Mouse (Mus musculus): ENCODE results near the gene Prkci. TPM values are rescaled to one million over a fixed set of nuclear protein-coding genes. Genes with fewer than 3 reads are reported as not detected.

Prkci gene
- polyA plus RNA-seq, 1 experiment: 10.8 TPM

DNA sequence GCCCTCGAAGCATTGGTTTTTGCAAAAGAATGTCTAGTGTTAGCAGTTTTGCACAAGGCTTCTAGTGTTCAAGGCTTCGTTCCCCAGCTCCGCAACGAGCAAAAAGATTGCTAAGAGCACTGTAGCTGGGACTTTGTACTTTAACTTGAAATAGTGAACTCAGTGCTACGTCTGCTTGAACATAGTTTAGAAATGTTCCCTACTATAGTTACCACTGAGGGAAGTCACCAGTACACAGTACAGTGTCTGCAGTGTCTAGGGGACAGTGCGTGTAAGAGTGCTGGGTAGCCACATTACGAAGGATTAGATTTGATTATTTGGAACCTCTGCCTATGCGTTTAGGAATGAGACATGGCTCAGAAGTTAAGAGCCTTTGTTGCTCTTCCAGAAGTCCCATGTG is 32.2 kb downstream of the Prkci start:
- H3K79me2 ChIP-seq (ENCODE audit: control insufficient read depth, insufficient read depth): no peaks in the 10 kb centered on the region
- H3ac ChIP-seq (ENCODE audit: control insufficient read depth, insufficient read length): no peak overlapping the region
- H3K4me2 ChIP-seq (ENCODE audit: low read depth): no peak overlapping the region
- TF ChIP-seq TCF12 (IDR thresholded peaks at IDR 0.05; ENCODE audit: insufficient read depth, poor library complexity, severe bottlenecking) (no peak), E2F4 (IDR thresholded peaks at IDR 0.05; ENCODE audit: insufficient read depth) (no peak), CEBPB (IDR thresholded peaks at IDR 0.05; ENCODE audit: insufficient read depth, poor library complexity, severe bottlenecking) (no peak), REST (IDR thresholded peaks at IDR 0.05; ENCODE audit: insufficient read depth, insufficient read length) (no peak), MYOG (IDR thresholded peaks at IDR 0.05; ENCODE audit: control insufficient read depth in 1 of 3, insufficient read depth in 1 of 3, insufficient read length in 2 of 3, low read depth in 2 of 3) (no peak), MYOD1 (IDR thresholded peaks at IDR 0.05; ENCODE audit: control insufficient read depth in 1 of 3, insufficient read length in 2 of 3, low read depth in 2 of 3) (no peak), MAX (IDR thresholded peaks at IDR 0.05; ENCODE audit: low read depth) (no peak), POLR2AphosphoS2 (IDR thresholded peaks at IDR 0.05; ENCODE audit: insufficient read length, low read depth) (no peak), POLR2A (IDR thresholded peaks at IDR 0.05; ENCODE audit: insufficient read length, low read depth) (no peak), USF1 (IDR thresholded peaks at IDR 0.05; ENCODE audit: low read depth) (no peak), TCF3 (IDR thresholded peaks at IDR 0.05; ENCODE audit: insufficient read length, low read depth) (no peak), SRF (IDR thresholded peaks at IDR 0.05; ENCODE audit: control insufficient read depth, insufficient read length, low read depth) (no peak)
- no peak overlapping the region for H3K4me3 ChIP-seq
- peaks cover 3% of the 10 kb centered on the region for H3K36me3 ChIP-seq (ENCODE audit: control insufficient read depth, insufficient read depth)
- H3K27me3 ChIP-seq (ENCODE audit: control insufficient read depth, insufficient read depth, insufficient read length): no peaks in the 10 kb centered on the region

DNA sequence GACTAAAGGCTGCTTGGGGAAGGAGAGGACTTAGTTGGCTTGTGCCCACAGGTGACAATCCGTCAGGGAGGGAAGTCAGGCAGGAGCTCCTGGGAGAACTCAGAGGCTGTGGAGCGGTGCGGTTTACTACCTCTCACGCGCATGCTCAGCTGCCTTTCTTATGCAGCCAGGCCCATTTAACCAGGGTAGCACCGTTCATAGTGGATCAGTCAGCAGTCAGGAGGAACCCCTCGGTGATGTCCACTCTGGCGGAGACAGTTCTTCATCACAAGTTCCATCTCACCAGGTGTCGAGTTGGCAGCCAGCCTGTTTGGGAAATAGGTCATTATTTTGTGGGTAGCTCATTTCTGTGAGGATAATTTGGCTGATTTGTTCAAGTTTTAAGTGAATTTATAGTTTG is 36.1 kb downstream of the Prkci start:
- H3K79me2 ChIP-seq (ENCODE audit: control insufficient read depth, insufficient read depth): no peaks in the 10 kb centered on the region
- no peak overlapping the region for H3K4me3 ChIP-seq
- H3K36me3 ChIP-seq (ENCODE audit: control insufficient read depth, insufficient read depth): peaks cover 9% of the 10 kb centered on the region
- TF ChIP-seq MYOD1 (IDR thresholded peaks at IDR 0.05; ENCODE audit: control insufficient read depth in 1 of 3, insufficient read length in 2 of 3, low read depth in 2 of 3) (no peak), TCF12 (IDR thresholded peaks at IDR 0.05; ENCODE audit: insufficient read depth, poor library complexity, severe bottlenecking) (no peak), MAX (IDR thresholded peaks at IDR 0.05; ENCODE audit: low read depth) (no peak), USF1 (IDR thresholded peaks at IDR 0.05; ENCODE audit: low read depth) (no peak)
- no peaks in the 10 kb centered on the region for H3K27me3 ChIP-seq (ENCODE audit: control insufficient read depth, insufficient read depth, insufficient read length)
- H3ac ChIP-seq (ENCODE audit: control insufficient read depth, insufficient read length): no peak overlapping the region
- no peak overlapping the region for H3K4me2 ChIP-seq (ENCODE audit: low read depth)

DNA sequence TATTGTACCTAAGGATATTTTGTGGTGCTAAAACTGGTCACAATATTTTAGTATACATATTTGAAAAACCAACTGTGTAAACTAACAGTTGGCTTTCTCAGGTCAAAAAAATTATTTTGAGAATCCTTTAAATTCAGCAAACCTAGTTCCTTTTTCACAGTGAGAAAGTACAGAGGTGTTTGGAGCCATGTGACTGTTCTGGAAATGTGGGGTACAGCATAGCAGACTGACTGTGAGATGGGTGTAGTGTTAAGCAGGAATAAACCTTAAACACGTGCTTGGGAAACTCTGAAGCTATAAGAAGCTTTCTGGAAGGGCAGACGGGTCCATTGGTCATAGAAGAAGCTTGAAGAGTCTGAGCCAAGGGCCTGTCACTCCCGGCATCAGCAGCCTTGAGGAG is 38.1 kb downstream of the Prkci start:
- no peak for TF ChIP-seq SRF (IDR thresholded peaks at IDR 0.05; ENCODE audit: control insufficient read depth, insufficient read length, low read depth)
- TF ChIP-seq TCF3 (IDR thresholded peaks at IDR 0.05; ENCODE audit: insufficient read length, low read depth): no peak
- TF ChIP-seq MYOG (IDR thresholded peaks at IDR 0.05; ENCODE audit: control insufficient read depth in 1 of 3, insufficient read depth in 1 of 3, insufficient read length in 2 of 3, low read depth in 2 of 3): no peak
- no peak for TF ChIP-seq MAX (IDR thresholded peaks at IDR 0.05; ENCODE audit: low read depth)
- TF ChIP-seq POLR2AphosphoS2 (IDR thresholded peaks at IDR 0.05; ENCODE audit: insufficient read length, low read depth): no peak
- no peak for TF ChIP-seq E2F4 (IDR thresholded peaks at IDR 0.05; ENCODE audit: insufficient read depth)
- no peak for TF ChIP-seq MYOD1 (IDR thresholded peaks at IDR 0.05; ENCODE audit: control insufficient read depth in 1 of 3, insufficient read length in 2 of 3, low read depth in 2 of 3)
- no peak for TF ChIP-seq USF1 (IDR thresholded peaks at IDR 0.05; ENCODE audit: low read depth)
- no peak for TF ChIP-seq REST (IDR thresholded peaks at IDR 0.05; ENCODE audit: insufficient read depth, insufficient read length)
- no peak for TF ChIP-seq TCF12 (IDR thresholded peaks at IDR 0.05; ENCODE audit: insufficient read depth, poor library complexity, severe bottlenecking)
- no peak for TF ChIP-seq POLR2A (IDR thresholded peaks at IDR 0.05; ENCODE audit: insufficient read length, low read depth)
- no peak for TF ChIP-seq CEBPB (IDR thresholded peaks at IDR 0.05; ENCODE audit: insufficient read depth, poor library complexity, severe bottlenecking)
- Histone ChIP-seq H3K79me2 (ENCODE audit: control insufficient read depth, insufficient read depth) (no peaks in the 10 kb centered on the region), H3ac (ENCODE audit: control insufficient read depth, insufficient read length) (no peak overlapping the region), H3K4me3 (no peak overlapping the region), H3K27me3 (ENCODE audit: control insufficient read depth, insufficient read depth, insufficient read length) (no peaks in the 10 kb centered on the region), H3K4me2 (ENCODE audit: low read depth) (no peak overlapping the region), H3K36me3 (ENCODE audit: control insufficient read depth, insufficient read depth) (peaks cover 19% of the 10 kb centered on the region)

DNA sequence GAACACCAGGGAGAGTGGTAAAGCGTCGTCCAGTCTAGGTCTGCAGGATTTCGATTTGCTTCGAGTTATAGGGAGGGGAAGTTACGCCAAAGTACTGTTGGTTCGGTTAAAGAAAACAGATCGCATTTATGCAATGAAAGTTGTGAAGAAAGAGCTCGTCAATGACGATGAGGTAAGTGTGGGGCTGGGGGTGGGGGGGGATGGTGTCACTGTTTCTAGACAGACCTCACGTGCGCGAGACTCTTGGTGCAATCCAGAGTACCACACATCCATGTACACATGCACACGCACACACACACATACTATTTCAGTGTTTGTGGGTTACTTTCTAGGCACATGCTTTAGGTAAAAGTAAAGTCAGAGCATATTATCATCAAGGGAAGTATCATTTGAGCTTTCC is 42.3 kb downstream of the Prkci start:
- H3K36me3 ChIP-seq (ENCODE audit: control insufficient read depth, insufficient read depth): peaks cover 43% of the 10 kb centered on the region
- TF ChIP-seq TCF12 (IDR thresholded peaks at IDR 0.05; ENCODE audit: insufficient read depth, poor library complexity, severe bottlenecking) (no peak), E2F4 (IDR thresholded peaks at IDR 0.05; ENCODE audit: insufficient read depth) (no peak), TCF3 (IDR thresholded peaks at IDR 0.05; ENCODE audit: insufficient read length, low read depth) (no peak), USF1 (IDR thresholded peaks at IDR 0.05; ENCODE audit: low read depth) (no peak)
- H3K4me3 ChIP-seq: no peak overlapping the region

DNA sequence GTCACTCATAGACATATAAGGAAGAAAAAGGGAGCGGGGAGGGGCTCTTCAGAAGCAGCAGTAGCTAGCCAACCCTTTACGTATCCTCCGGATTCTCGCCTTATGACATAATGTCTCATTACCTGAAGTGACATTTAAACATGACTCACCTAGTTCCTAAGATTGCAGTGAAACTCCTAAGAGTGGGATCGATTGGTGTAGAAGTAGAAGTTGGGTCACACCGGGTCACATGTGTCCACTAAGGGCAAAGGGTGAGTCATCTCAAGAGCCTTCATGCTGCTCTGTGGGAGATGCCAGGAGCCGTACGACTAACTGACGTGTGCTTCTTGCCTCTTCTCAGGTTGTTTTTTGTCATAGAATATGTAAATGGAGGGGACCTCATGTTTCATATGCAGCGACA is 43.1 kb downstream of the Prkci start:
- no peak overlapping the region for H3ac ChIP-seq (ENCODE audit: control insufficient read depth, insufficient read length)
- H3K4me3 ChIP-seq: no peak overlapping the region
- no peaks in the 10 kb centered on the region for H3K79me2 ChIP-seq (ENCODE audit: control insufficient read depth, insufficient read depth)
- no peaks in the 10 kb centered on the region for H3K27me3 ChIP-seq (ENCODE audit: control insufficient read depth, insufficient read depth, insufficient read length)
- TF ChIP-seq CEBPB (IDR thresholded peaks at IDR 0.05; ENCODE audit: insufficient read depth, poor library complexity, severe bottlenecking): no peak
- TF ChIP-seq MYOD1 (IDR thresholded peaks at IDR 0.05; ENCODE audit: control insufficient read depth in 1 of 3, insufficient read length in 2 of 3, low read depth in 2 of 3): no peak
- no peak for TF ChIP-seq TCF12 (IDR thresholded peaks at IDR 0.05; ENCODE audit: insufficient read depth, poor library complexity, severe bottlenecking)
- TF ChIP-seq POLR2A (IDR thresholded peaks at IDR 0.05; ENCODE audit: insufficient read length, low read depth): no peak
- TF ChIP-seq TCF3 (IDR thresholded peaks at IDR 0.05; ENCODE audit: insufficient read length, low read depth): no peak
- TF ChIP-seq POLR2AphosphoS2 (IDR thresholded peaks at IDR 0.05; ENCODE audit: insufficient read length, low read depth): no peak
- TF ChIP-seq REST (IDR thresholded peaks at IDR 0.05; ENCODE audit: insufficient read depth, insufficient read length): no peak
- no peak for TF ChIP-seq MYOG (IDR thresholded peaks at IDR 0.05; ENCODE audit: control insufficient read depth in 1 of 3, insufficient read depth in 1 of 3, insufficient read length in 2 of 3, low read depth in 2 of 3)
- TF ChIP-seq USF1 (IDR thresholded peaks at IDR 0.05; ENCODE audit: low read depth): no peak
- no peak for TF ChIP-seq E2F4 (IDR thresholded peaks at IDR 0.05; ENCODE audit: insufficient read depth)
- TF ChIP-seq SRF (IDR thresholded peaks at IDR 0.05; ENCODE audit: control insufficient read depth, insufficient read length, low read depth): no peak
- no peak for TF ChIP-seq MAX (IDR thresholded peaks at IDR 0.05; ENCODE audit: low read depth)
- peaks cover 51% of the 10 kb centered on the region for H3K36me3 ChIP-seq (ENCODE audit: control insufficient read depth, insufficient read depth)
- H3K4me2 ChIP-seq (ENCODE audit: low read depth): no peak overlapping the region

More for the DNA sequence above, 42.3 kb downstream of the Prkci start:
- H3K27me3 ChIP-seq (ENCODE audit: control insufficient read depth, insufficient read depth, insufficient read length): no peaks in the 10 kb centered on the region
- no peaks in the 10 kb centered on the region for H3K79me2 ChIP-seq (ENCODE audit: control insufficient read depth, insufficient read depth)
- no peak overlapping the region for H3K4me2 ChIP-seq (ENCODE audit: low read depth)
- no peak overlapping the region for H3ac ChIP-seq (ENCODE audit: control insufficient read depth, insufficient read length)
